Comparison of ENCODE assay signal across 27 mouse cellular contexts in genomic region chr7:37542951-37543350, GRCm38 (mm10).
DNase-seq lines count a peak whose midpoint lies in the region; ATAC-seq lines count a peak whose summit lies in the region.
"Had no signal": no experiment of that assay in that cellular context is flagged by ENCODE, and none has a peak within 500 bp of the region (broad histone marks: within the 10 kb centered on the region; RNA-seq: fewer than 3 reads in every experiment).

No protein-coding gene starts in this region.

- H3K36me3 ChIP-seq in heart, embryonic 10.5 days: no peaks in the 10 kb centered on the region
- H3K36me3 ChIP-seq in hindbrain, embryonic 10.5 days: peaks cover 15% of the 10 kb centered on the region
- no peaks in the 10 kb centered on the region for H3K36me3 ChIP-seq in hindbrain, embryonic 16.5 days (ENCODE audit: control insufficient read depth, insufficient read depth, low read length)
- H3K36me3 ChIP-seq: embryonic facial prominence, embryonic 13.5 days; forebrain, embryonic 15.5 days; G1E; heart, embryonic 12.5 days; heart, embryonic 15.5 days; intestine, embryonic 15.5 days had no signal

- peak; percentile 26 to 35 for DNase-seq in heart, adult 18-20 months
- DNase-seq in heart, embryonic 10.5 days (ENCODE audit: low spot score): no peak
- no peak for DNase-seq in hindbrain, embryonic 10.5 days (ENCODE audit: low spot score)
- peak; percentile 51 for DNase-seq in layer of hippocampus, adult 9-11 months
- no peak for DNase-seq in layer of hippocampus, postnatal 10 days (ENCODE audit: low spot score in 2 of 2)
- DNase-seq in telencephalon, adult 2 months (ENCODE audit: low read depth, low spot score): peak; percentile 28
- DNase-seq: adrenal gland, postnatal 10 days; adrenal gland, postnatal 36 days; B cell, adult 2 months; cerebellum, adult 11 months; cerebellum, adult 2 months; cerebellum, adult 9-11 months; cerebellum, postnatal 25 days; gastrocnemius, postnatal 25 days; kidney, adult 11 months had no signal

- H3K4me2 ChIP-seq in hindbrain, embryonic 16.5 days (ENCODE audit: low read length): no peak overlapping the region
- H3K4me2 ChIP-seq: embryonic facial prominence, embryonic 13.5 days; forebrain, embryonic 12.5 days; forebrain, embryonic 15.5 days; heart, embryonic 12.5 days; heart, embryonic 15.5 days; hindbrain, embryonic 14.5 days; intestine, embryonic 15.5 days had no signal

- H3K4me3 ChIP-seq in heart, embryonic 10.5 days: no peak overlapping the region
- H3K4me3 ChIP-seq in hindbrain, embryonic 10.5 days: no peak overlapping the region
- H3K4me3 ChIP-seq in hindbrain, embryonic 16.5 days (ENCODE audit: low read length): no peak overlapping the region
- H3K4me3 ChIP-seq: embryonic facial prominence, embryonic 13.5 days; erythroblast, embryonic 14.5 days; forebrain, embryonic 12.5 days; forebrain, embryonic 15.5 days; heart, embryonic 12.5 days; heart, embryonic 15.5 days; intestine, embryonic 15.5 days had no signal

- H3K4me1 ChIP-seq in heart, embryonic 10.5 days: 0 out of 2 replicates have a peak, but pooled peaks cover 6% of the 10 kb centered on the region
- H3K4me1 ChIP-seq in hindbrain, embryonic 10.5 days (replicated peaks): peaks cover 25% of the 10 kb centered on the region
- no peaks in the 10 kb centered on the region for H3K4me1 ChIP-seq in hindbrain, embryonic 16.5 days (ENCODE audit: control insufficient read depth, insufficient read depth, low read depth, low read length)
- H3K4me1 ChIP-seq: embryonic facial prominence, embryonic 13.5 days; forebrain, embryonic 15.5 days; heart, embryonic 12.5 days; heart, embryonic 15.5 days; intestine, embryonic 15.5 days had no signal

- no peaks in the 10 kb centered on the region for H3K9me3 ChIP-seq in heart, embryonic 10.5 days
- no peaks in the 10 kb centered on the region for H3K9me3 ChIP-seq in hindbrain, embryonic 10.5 days
- no peaks in the 10 kb centered on the region for H3K9me3 ChIP-seq in hindbrain, embryonic 16.5 days (ENCODE audit: control insufficient read depth, low read length)
- H3K9me3 ChIP-seq: embryonic facial prominence, embryonic 13.5 days; forebrain, embryonic 12.5 days; forebrain, embryonic 15.5 days; heart, embryonic 12.5 days; heart, embryonic 15.5 days; intestine, embryonic 15.5 days had no signal

- no peak for ATAC-seq in hindbrain, embryonic 16.5 days
- ATAC-seq: forebrain, embryonic 15.5 days; intestine, embryonic 15.5 days; Patski had no signal

- no peaks in the 10 kb centered on the region for H3K27me3 ChIP-seq in heart, embryonic 10.5 days (ENCODE audit: insufficient read depth, poor library complexity, severe bottlenecking)
- no peaks in the 10 kb centered on the region for H3K27me3 ChIP-seq in hindbrain, embryonic 10.5 days (ENCODE audit: insufficient read depth, poor library complexity, severe bottlenecking)
- H3K27me3 ChIP-seq in hindbrain, embryonic 16.5 days (replicated peaks; ENCODE audit: control insufficient read depth, insufficient read depth, low read length): no peaks in the 10 kb centered on the region
- H3K27me3 ChIP-seq: CH12.LX; embryonic facial prominence, embryonic 13.5 days; forebrain, embryonic 12.5 days; forebrain, embryonic 15.5 days; heart, embryonic 12.5 days; heart, embryonic 15.5 days; intestine, embryonic 15.5 days; Patski had no signal

- H3K27ac ChIP-seq in heart, embryonic 10.5 days: no peak overlapping the region
- peak overlapping the region; percentile 12; the same call in 1 of the 2 replicates for H3K27ac ChIP-seq in hindbrain, embryonic 10.5 days
- H3K27ac ChIP-seq in hindbrain, embryonic 16.5 days (ENCODE audit: low read depth, low read length): no peak overlapping the region
- H3K27ac ChIP-seq: embryonic facial prominence, embryonic 13.5 days; forebrain, embryonic 12.5 days; forebrain, embryonic 15.5 days; heart, embryonic 15.5 days; hindbrain, embryonic 14.5 days; intestine, embryonic 15.5 days had no signal

- WGBS in heart, embryonic 10.5 days: 80% methylated on average over 7 of the region's 7 CpGs
- WGBS in hindbrain, embryonic 10.5 days: 88% methylated on average over 7 of the region's 7 CpGs
- WGBS in hindbrain, embryonic 16.5 days: 76% methylated on average over 7 of the region's 7 CpGs

- no peak overlapping the region for H3K9ac ChIP-seq in hindbrain, embryonic 16.5 days (ENCODE audit: low read depth, low read length)
- H3K9ac ChIP-seq: embryonic facial prominence, embryonic 13.5 days; forebrain, embryonic 12.5 days; forebrain, embryonic 15.5 days; heart, embryonic 12.5 days; heart, embryonic 15.5 days; hindbrain, embryonic 14.5 days; intestine, embryonic 15.5 days had no signal

Comparison
In these comparisons a context has a peak if more than half of its experiments do, and no peak if none do; other contexts are left out.
1. DNase-seq: peak in heart, adult 18-20 months (2 of 2), layer of hippocampus, adult 9-11 months (single experiment) and telencephalon, adult 2 months (single experiment); none in heart, embryonic 10.5 days (single experiment), hindbrain, embryonic 10.5 days (single experiment) and layer of hippocampus, postnatal 10 days (0 of 2).